Mouse (Mus musculus) E14TG2a.4 (cell line): Measurements from ENCODE around the gene Uggt1.

ENCODE experiments used
- CTCF ChIP-seq: conservative IDR thresholded peaks from 2 replicates; pipeline ENCODE4 v1.5.1; 2014; ENCODE audit warnings: low read length
- NANOG ChIP-seq: IDR thresholded peaks from 2 replicates; pipeline ENCODE4 v1.6.1; 2014; ENCODE audit warnings: borderline replicate concordance, low read length, mixed read lengths
- POU5F1 ChIP-seq: IDR thresholded peaks from 2 replicates; pipeline ENCODE4 v1.6.1; 2014; ENCODE audit warnings: low read length, borderline replicate concordance

DNA sequence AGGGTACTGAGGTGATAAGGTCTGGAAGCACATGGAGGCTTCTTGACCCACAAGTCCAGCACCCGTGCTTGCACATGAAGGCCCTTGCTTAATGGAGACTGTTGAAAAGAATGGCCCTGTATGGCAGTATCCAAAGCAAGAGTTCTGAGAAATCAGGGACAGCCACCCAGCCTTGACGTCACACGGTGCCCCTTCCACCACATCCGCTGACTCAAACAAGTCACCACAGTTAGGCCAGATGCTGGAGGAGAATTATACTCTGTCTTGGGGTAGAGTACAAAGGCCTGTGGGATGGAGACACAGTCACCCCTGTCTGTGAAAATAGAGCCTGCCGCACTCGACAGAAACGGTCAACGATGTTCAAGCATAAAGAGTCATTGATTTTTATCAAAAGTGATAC, 49.0 kb upstream of the Uggt1 start:
- TF ChIP-seq CTCF (no peak), POU5F1 (no peak), NANOG (no peak)
